ENCODE assay signal across 22 mouse cellular contexts in genomic region chr8:10927187-10927586, GRCm38 (mm10).
DNase-seq lines count a peak whose midpoint lies in the region; ATAC-seq lines count a peak whose summit lies in the region.
"Had no signal": no experiment of that assay in that cellular context is flagged by ENCODE, and none has a peak within 500 bp of the region (broad histone marks: within the 10 kb centered on the region; RNA-seq: fewer than 3 reads in every experiment).

No protein-coding gene starts in this region.

- no peak for DNase-seq in kidney, postnatal 14 days
- DNase-seq in skeletal muscle tissue, adult 2 months (ENCODE audit: low read depth, low spot score) = peak; percentile 21
- DNase-seq: adrenal gland, postnatal 25 days; B cell, adult 2 months; cerebellum, adult 11 months; gastrocnemius, postnatal 10 days; kidney, adult 18-20 months; kidney, postnatal 4 days; thymus, adult 2 months had no signal

- 55% methylated on average over 3 of the region's 3 CpGs for WGBS in forebrain, embryonic 12.5 days
- 65% methylated on average over 3 of the region's 3 CpGs for WGBS in forebrain, embryonic 13.5 days
- 64% methylated on average over 3 of the region's 3 CpGs for WGBS in kidney, embryonic 16.5 days

- peak overlapping the region; percentile 82; the same call in 1 of the 2 replicates for H3K27ac ChIP-seq in forebrain, embryonic 12.5 days
- H3K27ac ChIP-seq in forebrain, embryonic 13.5 days = no peak overlapping the region
- H3K27ac ChIP-seq in kidney, embryonic 16.5 days (ENCODE audit: low read length) = peak overlapping the region; percentile 97; the same call in 1 of the 2 replicates
- H3K27ac ChIP-seq in brown adipose tissue, adult 24 weeks (replicated peaks; ENCODE audit: low read depth, low read length) = peak overlapping the region; percentile 83
- H3K27ac ChIP-seq: forebrain, embryonic 15.5 days; liver, embryonic 14.5 days had no signal

- H3K36me3 ChIP-seq in forebrain, embryonic 12.5 days (replicated peaks) = no peaks in the 10 kb centered on the region
- no peaks in the 10 kb centered on the region for H3K36me3 ChIP-seq in forebrain, embryonic 13.5 days (ENCODE audit: poor library complexity, severe bottlenecking)
- no peaks in the 10 kb centered on the region for H3K36me3 ChIP-seq in kidney, embryonic 16.5 days (ENCODE audit: insufficient read depth, low read length)
- H3K36me3 ChIP-seq: forebrain, embryonic 15.5 days; G1E; heart, embryonic 12.5 days; hindbrain, embryonic 12.5 days; lung, embryonic 15.5 days had no signal

- no peak overlapping the region for H3K4me3 ChIP-seq in forebrain, embryonic 12.5 days (replicated peaks)
- no peak overlapping the region for H3K4me3 ChIP-seq in forebrain, embryonic 13.5 days
- no peak overlapping the region for H3K4me3 ChIP-seq in kidney, embryonic 16.5 days (ENCODE audit: low read length)
- no peak overlapping the region for H3K4me3 ChIP-seq in brown adipose tissue, adult 24 weeks (ENCODE audit: insufficient read depth, low read depth, low read length)
- H3K4me3 ChIP-seq: forebrain, embryonic 15.5 days; heart, embryonic 12.5 days; hindbrain, embryonic 12.5 days; lung, embryonic 15.5 days had no signal

- no peaks in the 10 kb centered on the region for H3K9me3 ChIP-seq in forebrain, embryonic 12.5 days
- no peaks in the 10 kb centered on the region for H3K9me3 ChIP-seq in forebrain, embryonic 13.5 days (replicated peaks)
- H3K9me3 ChIP-seq in kidney, embryonic 16.5 days (ENCODE audit: low read length) = no peaks in the 10 kb centered on the region
- H3K9me3 ChIP-seq: forebrain, embryonic 15.5 days; G1E; heart, embryonic 12.5 days; hindbrain, embryonic 12.5 days; lung, embryonic 15.5 days had no signal

- peaks cover 42% of the 10 kb centered on the region for H3K27me3 ChIP-seq in forebrain, embryonic 12.5 days
- H3K27me3 ChIP-seq in forebrain, embryonic 13.5 days = peaks cover 28% of the 10 kb centered on the region
- H3K27me3 ChIP-seq in kidney, embryonic 16.5 days (ENCODE audit: insufficient read depth, low read length) = peaks cover 11% of the 10 kb centered on the region; the same call in 1 of the 2 replicates
- H3K27me3 ChIP-seq: CH12.LX; forebrain, embryonic 15.5 days; heart, embryonic 12.5 days; Patski had no signal

- H3K9ac ChIP-seq in forebrain, embryonic 12.5 days = no peak overlapping the region
- no peak overlapping the region for H3K9ac ChIP-seq in forebrain, embryonic 13.5 days
- H3K9ac ChIP-seq in kidney, embryonic 16.5 days (replicated peaks; ENCODE audit: low read length) = no peak overlapping the region
- H3K9ac ChIP-seq: forebrain, embryonic 15.5 days; heart, embryonic 12.5 days; hindbrain, embryonic 12.5 days; liver, embryonic 14.5 days; lung, embryonic 15.5 days had no signal

- ATAC-seq in forebrain, embryonic 12.5 days (ENCODE audit: low FRiP score) = no peak
- no peak for ATAC-seq in forebrain, embryonic 13.5 days
- ATAC-seq in kidney, embryonic 16.5 days (ENCODE audit: low FRiP score, low TSS enrichment) = no peak
- no peak for ATAC-seq in megakaryocyte, adult 5-6 weeks (ENCODE audit: poor library complexity, severe bottlenecking)
- ATAC-seq: forebrain, embryonic 15.5 days; Patski had no signal

- H3K4me2 ChIP-seq in forebrain, embryonic 12.5 days = no peak overlapping the region
- no peak overlapping the region for H3K4me2 ChIP-seq in forebrain, embryonic 13.5 days
- H3K4me2 ChIP-seq in kidney, embryonic 16.5 days (replicated peaks; ENCODE audit: low read depth, low read length) = no peak overlapping the region
- H3K4me2 ChIP-seq: forebrain, embryonic 15.5 days; heart, embryonic 12.5 days; lung, embryonic 15.5 days had no signal

- peaks cover 67% of the 10 kb centered on the region for H3K4me1 ChIP-seq in forebrain, embryonic 12.5 days
- H3K4me1 ChIP-seq in forebrain, embryonic 13.5 days = peaks cover 68% of the 10 kb centered on the region
- H3K4me1 ChIP-seq in kidney, embryonic 16.5 days (ENCODE audit: insufficient read depth, low read length) = peaks cover 62% of the 10 kb centered on the region
- H3K4me1 ChIP-seq in brown adipose tissue, adult 24 weeks (ENCODE audit: control insufficient read depth, insufficient read depth, insufficient read length, low read length) = peaks cover 18% of the 10 kb centered on the region
